Mouse (Mus musculus): ENCODE data around the gene Psmd13. TPM values are rescaled to one million over a fixed set of nuclear protein-coding genes. Genes with fewer than 3 reads are reported as not detected.
A peak's percentile ranks its signal among the peaks of the same experiment; 100 is the strongest.

Psmd13 gene
- polyA plus RNA-seq, 1 experiment, result 130 TPM

- peak within 1 kb of the TSS; percentile 83 for H3K4me3 ChIP-seq (replicated peaks)
- H3K4me1 ChIP-seq, result peaks cover 51% of the 10 kb centered on the region
- no peaks in the 10 kb centered on the region for H3K9me3 ChIP-seq
- peaks cover 46% of the 10 kb centered on the region for H3K27me3 ChIP-seq (replicated peaks)
- no peak for TF ChIP-seq FLI1 (IDR thresholded peaks at IDR 0.05; ENCODE audit: low read length)
- no peak for TF ChIP-seq GATA1 (IDR thresholded peaks at IDR 0.05; ENCODE audit: borderline replicate concordance, low read length)
- peaks cover 1% of the 10 kb centered on the region for H3K36me3 ChIP-seq (replicated peaks; ENCODE audit: low read length)
Measured at GRCm38 (mm10) chr7:140844905-140845665, 36.7 kb upstream of the Psmd13 start, which contains the start of gene Scgb1c1. Gene Scgb1c1 (plus strand): TSS chr7:140845547.

DNA sequence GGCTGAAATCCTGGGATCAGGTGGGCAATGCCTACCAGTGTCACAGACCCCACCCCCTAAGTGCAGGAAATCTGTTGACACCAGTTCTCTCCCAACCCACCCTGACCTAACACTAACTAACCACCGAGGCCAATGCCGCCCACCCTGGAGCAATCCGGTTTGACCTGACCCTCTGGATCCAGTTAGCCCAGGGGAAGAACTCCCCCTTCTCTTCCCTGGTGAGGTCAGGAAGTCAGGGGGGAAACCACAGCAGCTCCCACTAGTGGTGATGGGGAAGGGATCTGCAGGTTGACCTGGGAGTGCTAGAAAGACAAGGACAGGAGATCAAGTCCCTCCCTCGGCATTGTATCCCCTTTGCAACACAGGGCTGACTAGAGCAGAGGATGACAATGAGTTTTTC lies 36.1 kb upstream of the Psmd13 start:
- H3K4me1 ChIP-seq, result peaks cover 57% of the 10 kb centered on the region
- peaks cover 7% of the 10 kb centered on the region for H3K36me3 ChIP-seq (replicated peaks; ENCODE audit: low read length)
- peaks cover 40% of the 10 kb centered on the region for H3K27me3 ChIP-seq (replicated peaks)
- H3K9me3 ChIP-seq, result no peaks in the 10 kb centered on the region
- H3K4me3 ChIP-seq (replicated peaks), result peak overlapping the region; percentile 15
- TF ChIP-seq GATA1 (IDR thresholded peaks at IDR 0.05; ENCODE audit: borderline replicate concordance, low read length) (no peak), FLI1 (IDR thresholded peaks at IDR 0.05; ENCODE audit: low read length) (no peak)

DNA sequence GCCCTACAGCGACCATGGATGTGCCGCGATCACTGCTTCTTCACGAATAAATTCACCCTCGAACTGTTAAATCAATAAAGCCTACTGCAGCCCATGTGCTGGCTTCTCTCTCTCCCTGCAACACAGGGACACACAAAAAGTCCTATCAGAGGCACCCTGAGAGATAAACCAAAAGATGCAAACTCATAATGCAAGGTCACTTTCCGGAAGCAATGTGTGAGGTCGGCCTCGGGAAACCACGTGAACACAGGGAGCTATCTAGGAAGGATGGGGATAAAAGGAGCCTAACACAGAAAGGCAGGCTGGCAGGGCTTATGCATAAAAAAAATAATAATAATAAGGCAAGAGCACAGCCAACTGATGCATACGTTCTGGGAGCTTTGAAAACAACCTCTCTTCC lies 35.1 kb upstream of the Psmd13 start:
- peaks cover 15% of the 10 kb centered on the region for H3K36me3 ChIP-seq (replicated peaks; ENCODE audit: low read length)
- TF ChIP-seq FLI1 (IDR thresholded peaks at IDR 0.05; ENCODE audit: low read length) (no peak), GATA1 (IDR thresholded peaks at IDR 0.05; ENCODE audit: borderline replicate concordance, low read length) (no peak)
- no peaks in the 10 kb centered on the region for H3K9me3 ChIP-seq
- H3K27me3 ChIP-seq (replicated peaks), result peaks cover 30% of the 10 kb centered on the region
- peaks cover 59% of the 10 kb centered on the region for H3K4me1 ChIP-seq
- peak overlapping the region; percentile 83 for H3K4me3 ChIP-seq (replicated peaks)

GRCm38 (mm10) chr7:140847755-140848580 lies 33.8 kb upstream of the Psmd13 start, which contains the start of gene Odf3:
Gene Odf3 (plus strand): TSS chr7:140847805.
- H3K27me3 ChIP-seq (replicated peaks), result peaks cover 21% of the 10 kb centered on the region
- peaks cover 70% of the 10 kb centered on the region for H3K4me1 ChIP-seq
- TF ChIP-seq FLI1 (IDR thresholded peaks at IDR 0.05; ENCODE audit: low read length) (no peak), GATA1 (IDR thresholded peaks at IDR 0.05; ENCODE audit: borderline replicate concordance, low read length) (no peak)
- H3K36me3 ChIP-seq (replicated peaks; ENCODE audit: low read length), result peaks cover 28% of the 10 kb centered on the region
- H3K4me3 ChIP-seq (replicated peaks), result peak within 1 kb of the TSS; percentile 33
- no peaks in the 10 kb centered on the region for H3K9me3 ChIP-seq

GRCm38 (mm10) chr7:140848591-140848990 lies 33.2 kb upstream of the Psmd13 start:
- H3K4me3 ChIP-seq (replicated peaks), result no peak overlapping the region
- TF ChIP-seq GATA1 (IDR thresholded peaks at IDR 0.05; ENCODE audit: borderline replicate concordance, low read length) (no peak), FLI1 (IDR thresholded peaks at IDR 0.05; ENCODE audit: low read length) (no peak)
- peaks cover 34% of the 10 kb centered on the region for H3K36me3 ChIP-seq (replicated peaks; ENCODE audit: low read length)
- no peaks in the 10 kb centered on the region for H3K9me3 ChIP-seq
- peaks cover 76% of the 10 kb centered on the region for H3K4me1 ChIP-seq
- peaks cover 14% of the 10 kb centered on the region for H3K27me3 ChIP-seq (replicated peaks)

DNA sequence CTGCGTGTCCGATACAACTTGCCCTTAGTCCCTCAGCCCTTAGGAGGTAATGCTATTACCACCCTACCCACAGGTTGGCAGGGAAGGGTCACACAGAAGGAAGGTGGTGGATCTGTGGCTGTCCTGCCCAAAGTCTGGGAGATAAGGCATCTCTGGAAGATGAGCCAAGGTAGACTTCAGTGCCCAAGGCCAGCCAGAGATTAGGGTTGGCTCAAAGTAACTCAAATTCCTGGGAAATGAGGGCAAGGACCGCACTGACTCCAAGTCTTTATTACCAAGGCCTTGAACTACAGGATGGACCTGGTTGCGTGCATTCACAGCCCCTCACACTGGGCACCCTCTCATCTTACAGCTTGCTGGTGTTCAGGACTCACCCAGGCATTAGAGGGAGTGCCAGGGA lies 29.9 kb upstream of the Psmd13 start:
- Histone ChIP-seq H3K27me3 (replicated peaks) (peaks cover 3% of the 10 kb centered on the region), H3K36me3 (replicated peaks; ENCODE audit: low read length) (peaks cover 51% of the 10 kb centered on the region), H3K4me1 (peaks cover 76% of the 10 kb centered on the region), H3K4me3 (replicated peaks) (no peak overlapping the region), H3K9me3 (no peaks in the 10 kb centered on the region)
- TF ChIP-seq GATA1 (IDR thresholded peaks at IDR 0.05; ENCODE audit: borderline replicate concordance, low read length) (no peak), FLI1 (IDR thresholded peaks at IDR 0.05; ENCODE audit: low read length) (no peak)

GRCm38 (mm10) chr7:140853386-140853785 lies 28.4 kb upstream of the Psmd13 start:
- no peaks in the 10 kb centered on the region for H3K27me3 ChIP-seq (replicated peaks)
- no peak for TF ChIP-seq GATA1 (IDR thresholded peaks at IDR 0.05; ENCODE audit: borderline replicate concordance, low read length)
- TF ChIP-seq FLI1 (IDR thresholded peaks at IDR 0.05; ENCODE audit: low read length), result no peak
- peaks cover 58% of the 10 kb centered on the region for H3K36me3 ChIP-seq (replicated peaks; ENCODE audit: low read length)
- peaks cover 70% of the 10 kb centered on the region for H3K4me1 ChIP-seq
- H3K4me3 ChIP-seq (replicated peaks), result peak overlapping the region; percentile 60
- no peaks in the 10 kb centered on the region for H3K9me3 ChIP-seq

DNA sequence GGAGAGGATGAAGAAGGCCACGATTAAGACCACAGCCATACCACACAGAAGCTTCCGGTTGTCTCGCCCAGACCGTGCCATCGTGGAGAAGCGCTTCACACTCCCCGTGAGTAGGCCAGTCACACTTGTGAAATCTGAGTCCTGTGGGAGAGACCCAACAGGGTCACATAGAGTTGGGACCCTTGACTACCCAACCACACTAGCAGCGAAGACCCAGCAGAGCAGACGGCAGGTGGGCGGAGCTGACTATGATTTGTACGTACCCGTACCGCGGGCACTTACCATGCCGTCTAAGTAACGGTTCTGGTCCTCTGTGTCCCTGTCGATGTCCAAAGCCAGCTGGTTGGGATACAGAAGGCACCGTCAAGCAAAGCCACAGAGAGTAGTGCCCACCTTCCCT lies 27.3 kb upstream of the Psmd13 start:
- TF ChIP-seq FLI1 (IDR thresholded peaks at IDR 0.05; ENCODE audit: low read length), result no peak
- no peak for TF ChIP-seq GATA1 (IDR thresholded peaks at IDR 0.05; ENCODE audit: borderline replicate concordance, low read length)
- H3K4me1 ChIP-seq, result peaks cover 77% of the 10 kb centered on the region
- H3K4me3 ChIP-seq (replicated peaks), result peak overlapping the region; percentile 100
- H3K36me3 ChIP-seq (replicated peaks; ENCODE audit: low read length), result peaks cover 69% of the 10 kb centered on the region
- H3K27me3 ChIP-seq (replicated peaks), result no peaks in the 10 kb centered on the region
- H3K9me3 ChIP-seq, result no peaks in the 10 kb centered on the region

GRCm38 (mm10) chr7:140855181-140855580 lies 26.6 kb upstream of the Psmd13 start:
- no peaks in the 10 kb centered on the region for H3K9me3 ChIP-seq
- H3K4me1 ChIP-seq, result peaks cover 80% of the 10 kb centered on the region
- peak overlapping the region; percentile 100 for H3K4me3 ChIP-seq (replicated peaks)
- no peak for TF ChIP-seq GATA1 (IDR thresholded peaks at IDR 0.05; ENCODE audit: borderline replicate concordance, low read length)
- TF ChIP-seq FLI1 (IDR thresholded peaks at IDR 0.05; ENCODE audit: low read length), result no peak
- H3K27me3 ChIP-seq (replicated peaks), result no peaks in the 10 kb centered on the region
- H3K36me3 ChIP-seq (replicated peaks; ENCODE audit: low read length), result peaks cover 74% of the 10 kb centered on the region

Data from megakaryocyte, embryonic 14.5 days (primary cell).